Mouse (Mus musculus) induced T-regulatory cell, adult 2 months (primary cell): ENCODE results near the gene Krt31.

ENCODE experiments used
- DNase-seq: peaks from one replicate; pipeline ENCODE4 v3.0.0-alpha.2; 2012; ENCODE audit warnings: low read depth

The Krt31 gene

DNA sequence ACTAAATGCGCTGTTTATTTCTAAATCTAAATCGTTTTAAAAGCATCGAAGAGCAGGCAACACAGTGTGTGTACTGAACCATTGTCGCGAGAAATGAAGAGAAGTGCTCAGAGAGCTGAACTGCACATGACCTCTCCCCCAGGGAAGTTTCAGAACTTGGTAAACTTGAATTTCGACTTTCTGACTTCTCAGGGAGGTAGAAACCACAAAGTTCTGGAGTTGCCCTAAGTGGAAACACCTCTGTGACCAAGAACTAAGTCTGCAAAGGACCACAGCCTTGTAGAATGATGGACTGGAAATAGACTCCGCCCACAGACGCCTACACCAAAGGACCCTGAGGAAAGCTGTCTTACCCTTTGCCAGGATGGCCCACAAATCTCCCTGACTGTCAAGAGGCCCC lies 44.4 kb downstream of the Krt31 start:
- DNase-seq = no peak

DNA sequence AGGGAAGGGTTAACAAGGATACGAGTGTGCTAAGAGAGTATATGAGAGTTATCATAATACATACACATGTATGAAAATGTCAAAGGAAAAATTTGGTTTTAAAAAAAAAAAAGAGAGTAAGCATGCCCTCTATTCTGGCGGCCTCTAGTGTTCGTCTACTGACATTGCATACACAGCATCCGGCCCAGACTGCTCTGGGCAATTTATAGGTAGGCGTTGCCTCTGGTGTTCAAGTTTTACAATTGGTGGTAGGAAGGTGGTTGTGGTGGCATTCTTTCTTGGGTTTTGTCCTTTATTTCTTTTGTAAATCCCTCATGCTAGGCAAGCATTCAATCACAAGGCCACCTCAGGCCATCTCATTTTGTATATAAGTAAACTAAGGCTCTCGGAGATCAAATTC lies 45.5 kb downstream of the Krt31 start:
- peak; percentile 48 for DNase-seq

DNA sequence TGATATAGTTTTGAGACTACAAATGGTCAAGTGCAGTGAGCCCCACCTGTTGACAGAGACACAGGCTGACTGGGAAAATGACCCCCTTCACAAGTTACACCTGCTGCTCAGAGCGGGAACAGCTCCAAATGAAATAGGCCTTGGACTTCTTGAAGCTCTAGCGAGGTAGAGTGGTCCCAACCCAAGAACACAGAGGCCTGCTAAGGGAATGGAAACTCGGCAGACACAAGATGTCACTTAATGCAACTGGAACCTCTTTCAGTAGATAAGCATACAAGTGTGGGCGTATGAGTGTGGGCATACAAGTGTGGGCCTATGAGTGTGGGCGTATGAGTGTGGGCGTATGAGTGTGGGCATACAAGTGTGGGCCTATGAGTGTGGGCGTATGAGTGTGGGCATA lies 51.3 kb downstream of the Krt31 start:
- DNase-seq = no peak
